Mouse (Mus musculus) stomach, postnatal 0 days (tissue): ENCODE measurements at regions not wholly inside any gene's neighbourhood (a gene's known extent, or its start where the extent isn't known, plus 50 kb on each side); places are given as distances from the start of the nearest gene placed in this dataset.

Source experiments
- ATAC-seq: fragments of 200-750 bp; cut with Nextera tagmentation; 2 replicates; pipeline ENCODE4 v1.8.0; 2017; ENCODE audit not compliant: low FRiP score, low TSS enrichment
- DNase-seq: peaks from one replicate; pipeline ENCODE4 v3.0.0-alpha.2; 2016; ENCODE audit warnings: low spot score
- H3K27ac ChIP-seq: fragments of 300-500 bp; sonication (generic); replicated peaks from 2 replicates; pipeline ENCODE4 v1.5.1; 2014; ENCODE audit warnings: mild to moderate bottlenecking, control low read depth
- H3K27me3 ChIP-seq: fragments of 300-500 bp; sonication (generic); 2 replicates; pipeline ENCODE4 v1.6.1; 2014; ENCODE audit warnings: low read length; ENCODE audit not compliant: control insufficient read depth, insufficient read depth
- H3K36me3 ChIP-seq: fragments of 300-500 bp; sonication (generic); 2 replicates; pipeline ENCODE4 v1.6.1; 2014; ENCODE audit warnings: low read length, mixed read lengths; ENCODE audit not compliant: control insufficient read depth, insufficient read depth
- H3K4me1 ChIP-seq: fragments of 300-500 bp; sonication (generic); replicated peaks from 2 replicates; pipeline ENCODE4 v1.6.1; 2014; ENCODE audit warnings: antibody characterized with exemption; ENCODE audit not compliant: control insufficient read depth, insufficient read depth
- H3K4me2 ChIP-seq: fragments of 300-500 bp; sonication (generic); replicated peaks from 2 replicates; pipeline ENCODE4 v1.6.1; 2014; ENCODE audit warnings: low read depth, mild to moderate bottlenecking, control low read depth, moderate library complexity
- H3K4me3 ChIP-seq: fragments of 300-500 bp; sonication (generic); 2 replicates; pipeline ENCODE4 v1.5.1; 2014; ENCODE audit warnings: low read depth, low read length, control low read depth
- H3K9ac ChIP-seq: fragments of 300-500 bp; sonication (generic); 2 replicates; pipeline ENCODE4 v1.6.1; 2014; ENCODE audit warnings: mild to moderate bottlenecking, low read length, control low read depth, mixed read lengths
- H3K9me3 ChIP-seq: fragments of 300-500 bp; sonication (generic); 2 replicates; pipeline ENCODE4 v1.6.1; 2016; ENCODE audit warnings: low read length; ENCODE audit not compliant: control insufficient read depth
- CTCF ChIP-seq: IDR thresholded peaks from 2 replicates; pipeline ENCODE4 v1.5.1; 2016; ENCODE audit warnings: antibody characterized with exemption, low read depth, mild to moderate bottlenecking, moderate library complexity
- EP300 ChIP-seq: optimal IDR thresholded peaks from 2 replicates; pipeline ENCODE3; 2016; ENCODE audit warnings: antibody characterized with exemption
- WGBS: fragments of 180-500 bp; shearing (Covaris S2); extraction: QIAGEN DNeasy Blood & Tissue Kit; methylation state at CpG from one replicate; pipeline ENCODE4 v1.1.7; 2014; 5-methylcytosine and 5-hydroxymethylcytosine counted together

GRCm38 (mm10) chr13:63627184-63627893, 53.9 kb upstream of the Ptch1 start:
- Histone ChIP-seq H3K27ac (no peak overlapping the region), H3K4me1 (no peaks in the 10 kb centered on the region), H3K36me3 (no peaks in the 10 kb centered on the region), H3K4me2 (peak overlapping the region; percentile 45), H3K4me3 (peak overlapping the region; percentile 27), H3K9ac (no peak overlapping the region), H3K27me3 (no peaks in the 10 kb centered on the region), H3K9me3 (no peaks in the 10 kb centered on the region)
- no peak for ATAC-seq
- peak; percentile 17 for DNase-seq
- TF ChIP-seq CTCF (no peak), EP300 (no peak)
- 18% methylated on average over 20 of the region's 20 CpGs for WGBS

DNA sequence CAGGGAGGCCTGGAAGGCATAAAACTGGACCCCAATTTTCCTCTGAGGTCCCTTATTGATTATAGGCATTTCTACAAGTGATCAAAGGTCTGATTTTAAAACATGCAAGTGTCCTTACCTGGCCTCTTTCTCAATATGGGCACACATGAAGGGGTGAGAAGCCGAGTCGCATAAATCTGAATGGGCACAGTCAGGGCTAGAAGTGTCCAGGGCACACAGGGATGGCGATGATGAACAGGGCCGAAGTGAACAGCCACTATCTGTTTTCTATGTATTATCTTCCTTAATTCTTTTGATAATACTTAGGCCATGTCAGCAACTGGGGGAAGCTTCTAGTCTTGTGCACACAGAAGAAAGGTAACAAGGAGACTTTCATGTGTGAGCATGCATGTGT, 54.5 kb upstream of the Ptch1 start:
- H3K4me1 ChIP-seq = no peaks in the 10 kb centered on the region
- H3K9me3 ChIP-seq = no peaks in the 10 kb centered on the region
- DNase-seq = no peak
- no peak overlapping the region for H3K27ac ChIP-seq
- H3K36me3 ChIP-seq = no peaks in the 10 kb centered on the region
- TF ChIP-seq EP300 = no peak
- TF ChIP-seq CTCF = no peak
- H3K4me2 ChIP-seq = peak overlapping the region; percentile 45
- H3K9ac ChIP-seq = no peak overlapping the region
- H3K4me3 ChIP-seq = peak overlapping the region; percentile 27; the same call in 1 of the 2 replicates
- no peak for ATAC-seq
- 96% methylated on average over 4 of the region's 4 CpGs for WGBS
- no peaks in the 10 kb centered on the region for H3K27me3 ChIP-seq

- no peak for ATAC-seq
Measured at GRCm38 (mm10) chr13:63631771-63632347, 58.5 kb upstream of the Ptch1 start.

GRCm38 (mm10) chr13:63634294-63634693, 60.9 kb upstream of the Ptch1 start:
- Histone ChIP-seq H3K4me3 (no peak overlapping the region), H3K9me3 (no peaks in the 10 kb centered on the region), H3K9ac (no peak overlapping the region), H3K4me1 (no peaks in the 10 kb centered on the region), H3K27ac (no peak overlapping the region), H3K36me3 (no peaks in the 10 kb centered on the region), H3K27me3 (no peaks in the 10 kb centered on the region), H3K4me2 (no peak overlapping the region)
- ATAC-seq (no peak), DNase-seq (no peak)
- WGBS = 85% methylated on average over 2 of the region's 2 CpGs
- TF ChIP-seq EP300 (no peak), CTCF (no peak)

More at GRCm38 (mm10) chr13:63631771-63632347, 58.5 kb upstream of the Ptch1 start:
- no peaks in the 10 kb centered on the region for H3K9me3 ChIP-seq
- H3K4me3 ChIP-seq = no peak overlapping the region
- no peaks in the 10 kb centered on the region for H3K27me3 ChIP-seq
- no peak for DNase-seq
- TF ChIP-seq EP300 (no peak), CTCF (no peak)
- H3K4me2 ChIP-seq = no peak overlapping the region
- H3K27ac ChIP-seq = no peak overlapping the region
- no peaks in the 10 kb centered on the region for H3K4me1 ChIP-seq
- H3K9ac ChIP-seq = no peak overlapping the region
- 58% methylated on average over 5 of the region's 5 CpGs for WGBS
- H3K36me3 ChIP-seq = no peaks in the 10 kb centered on the region

DNA sequence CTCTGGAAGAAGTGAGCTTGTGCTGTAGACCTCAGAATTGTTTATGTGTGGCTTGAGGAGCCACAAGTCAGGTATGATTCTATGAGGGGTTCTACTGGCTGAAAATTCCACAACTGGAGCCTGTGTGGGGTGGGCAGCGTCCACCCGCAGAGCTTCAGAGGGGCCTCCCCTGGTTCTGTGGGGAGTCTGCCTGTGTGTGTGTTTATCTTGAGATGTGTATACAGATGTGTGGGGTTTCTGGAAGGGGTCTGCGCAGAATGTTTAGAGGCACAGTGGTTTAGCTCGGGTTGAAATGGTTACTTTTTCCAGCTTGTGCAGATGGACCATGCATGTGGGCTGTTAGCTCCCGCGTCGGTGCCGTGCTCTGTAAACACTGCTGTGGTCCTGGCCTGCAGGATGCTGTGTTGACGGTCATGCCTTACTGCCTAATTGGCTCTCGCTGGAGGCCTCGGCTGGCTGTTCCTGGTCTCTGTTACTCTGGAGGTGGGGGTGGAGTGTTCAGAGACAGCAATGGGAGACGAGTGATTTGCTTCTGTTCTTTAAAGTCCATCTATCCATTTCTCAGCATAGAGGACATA, 68.3 kb upstream of the Ptch1 start:
- 29% methylated on average over 12 of the region's 12 CpGs for WGBS
- no peak overlapping the region for H3K4me2 ChIP-seq
- ATAC-seq (peak; percentile 11; the same call in 1 of the 2 replicates), DNase-seq (peak; percentile 17)
- no peak overlapping the region for H3K9ac ChIP-seq
- H3K36me3 ChIP-seq = no peaks in the 10 kb centered on the region
- H3K27me3 ChIP-seq = no peaks in the 10 kb centered on the region
- no peak overlapping the region for H3K4me3 ChIP-seq
- TF ChIP-seq EP300 (no peak), CTCF (no peak)
- H3K4me1 ChIP-seq = peaks cover 8% of the 10 kb centered on the region; the same call in 1 of the 2 replicates
- H3K9me3 ChIP-seq = no peaks in the 10 kb centered on the region
- peak overlapping the region; percentile 40; the same call in 1 of the 2 replicates for H3K27ac ChIP-seq

DNA sequence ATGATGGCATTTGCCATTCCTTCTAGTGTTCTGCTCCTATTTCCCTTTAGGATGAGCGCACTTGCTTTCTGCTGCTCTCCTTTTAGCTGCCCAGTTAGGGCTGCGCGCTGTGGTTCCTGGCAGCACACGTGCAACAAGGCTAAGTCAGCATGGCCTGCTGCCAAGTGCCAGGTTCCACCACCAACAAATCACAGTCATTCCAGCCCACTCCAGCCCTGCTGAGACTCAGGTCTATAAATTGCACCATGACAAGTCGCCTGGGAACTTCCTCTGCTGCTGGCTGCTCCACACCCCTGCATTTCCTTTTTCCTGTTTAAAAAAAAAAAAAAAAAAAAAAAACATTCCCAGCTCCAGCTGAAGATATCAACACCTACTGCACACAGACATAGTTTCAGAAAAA, 69.2 kb upstream of the Ptch1 start:
- WGBS = 24% methylated on average over 5 of the region's 5 CpGs
- Histone ChIP-seq H3K4me3 (no peak overlapping the region), H3K9me3 (no peaks in the 10 kb centered on the region), H3K27me3 (no peaks in the 10 kb centered on the region), H3K4me1 (peaks cover 8% of the 10 kb centered on the region; the same call in 1 of the 2 replicates), H3K9ac (no peak overlapping the region), H3K27ac (peak overlapping the region; percentile 20), H3K4me2 (no peak overlapping the region), H3K36me3 (no peaks in the 10 kb centered on the region)
- peak; percentile 73 for DNase-seq
- ATAC-seq = peak; percentile 84
- TF ChIP-seq EP300 (no peak), CTCF (no peak)
